Mouse (Mus musculus) megakaryocyte, embryonic 14.5 days (primary cell): ENCODE data around the gene Gripap1.

ENCODE experiments used
- FLI1 ChIP-seq: IDR thresholded peaks from 2 replicates; pipeline ENCODE4 v1.6.1; 2012; ENCODE audit warnings: low read length, inconsistent platforms, mixed read lengths
- GATA1 ChIP-seq: IDR thresholded peaks from 3 replicates; pipeline ENCODE4 v1.6.1; 2012; ENCODE audit warnings: mixed read lengths, low read length, inconsistent platforms, borderline replicate concordance

DNA sequence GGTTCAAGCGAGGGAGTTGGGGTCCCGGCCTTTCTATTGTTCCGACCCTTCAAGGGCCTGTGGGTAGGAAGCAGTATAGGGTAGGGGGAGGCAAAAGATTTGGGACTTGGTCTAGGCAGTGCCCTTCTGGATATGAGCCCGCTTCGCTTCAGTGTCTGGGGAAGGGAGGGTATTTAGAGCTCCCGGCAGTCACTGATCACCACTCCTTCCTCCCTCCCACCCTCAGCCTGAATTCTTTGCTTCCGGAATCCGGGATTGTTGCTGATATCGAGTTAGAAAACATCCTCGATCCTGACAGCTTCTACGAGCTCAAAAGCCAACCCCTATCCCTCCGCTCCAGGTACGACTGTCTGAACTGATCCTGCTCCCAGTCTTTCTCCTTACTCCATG lies 24.3 kb upstream of the Gripap1 start:
- TF ChIP-seq GATA1 (no peak), FLI1 (no peak)
